Mouse (Mus musculus) megakaryocyte progenitor cell, adult 5-6 weeks (primary cell): ENCODE data around the gene Emid1. TPM values are rescaled to one million over a fixed set of nuclear protein-coding genes. Genes with fewer than 3 reads are reported as not detected.

Experiments
- ATAC-seq: replicated peaks from 2 replicates; pipeline ENCODE4 v1.8.0; 2016; ENCODE audit warnings: mild to moderate bottlenecking, moderate TSS enrichment, inconsistent platforms; ENCODE audit not compliant: poor library complexity
- total RNA-seq, 2 experiments: library from RNA; stranded (forward) in 1 of 2; stranded (reverse) in 1 of 2; fragments of 157-497, 149-512 nt in 1 of 2; fragments of 200-1000 nt in 1 of 2; gene quantifications; 2 replicates each; pipeline versions ENCODE4 v1.2.3 to v1.2.4; 2015 to 2017

Emid1 gene
- 3.5 and 5.5 TPM in 2 replicates for total RNA-seq (2015)
- 5.2 and 5.5 TPM in 2 replicates for total RNA-seq (2017)

DNA sequence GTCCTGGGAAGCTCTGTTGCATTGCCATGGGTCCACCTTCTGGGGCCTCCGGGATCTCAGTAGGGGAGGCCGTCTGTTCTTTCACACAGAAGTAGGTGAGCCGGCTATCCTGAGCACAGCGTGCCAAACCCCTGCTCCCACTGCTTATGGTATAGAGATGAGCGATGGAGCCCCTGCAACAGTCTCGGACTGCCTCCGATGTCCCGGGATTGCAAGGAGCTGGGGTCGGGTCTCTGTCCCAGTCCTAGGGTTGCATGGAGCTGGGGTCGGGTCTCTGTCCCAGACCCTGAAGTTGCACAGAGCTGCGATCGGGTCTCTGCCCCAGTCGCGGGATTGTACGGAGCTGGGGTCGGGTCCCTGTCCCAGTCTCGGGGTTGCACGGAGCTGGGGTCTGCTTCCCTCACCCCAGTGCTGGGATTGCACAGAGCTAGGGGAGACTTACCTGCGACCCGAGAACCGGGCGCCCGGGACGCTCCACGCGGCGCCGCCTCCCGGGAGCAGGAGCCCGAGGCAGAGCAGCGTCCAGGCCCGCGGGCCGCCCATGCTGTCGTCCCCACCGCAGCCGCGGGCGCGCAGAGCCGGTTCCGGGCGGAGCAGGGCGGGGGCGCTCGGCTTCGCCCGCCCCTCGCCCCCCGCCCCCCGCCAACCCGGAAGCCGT is at the start of gene Emid1:
Emid1 (minus strand) TSS at position 578 of the 658 bp plus-strand sequence.
- ATAC-seq = 0 out of 2 replicates have a peak, but pooled peaks have one; percentile 35

DNA sequence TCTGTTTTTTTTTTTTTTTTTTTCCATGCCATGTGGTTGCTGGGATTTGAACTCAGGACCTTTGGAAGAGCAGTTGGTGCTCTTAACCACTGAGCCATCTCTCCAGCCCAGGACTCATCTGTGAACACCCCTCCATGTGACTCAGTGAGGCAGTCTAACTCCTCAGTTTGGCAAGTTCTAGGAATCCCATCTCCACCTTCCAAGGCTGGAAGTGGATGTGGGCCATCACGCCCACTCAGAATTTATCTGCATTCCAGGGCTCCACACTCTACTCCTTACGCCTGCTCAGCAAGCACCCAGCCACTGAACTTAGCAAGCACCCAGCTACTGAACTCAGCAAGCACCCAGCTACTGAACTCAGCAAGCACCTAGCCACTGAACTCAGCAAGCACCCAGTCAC is 47.8 kb upstream of the Emid1 start:
- ATAC-seq = no peak

DNA sequence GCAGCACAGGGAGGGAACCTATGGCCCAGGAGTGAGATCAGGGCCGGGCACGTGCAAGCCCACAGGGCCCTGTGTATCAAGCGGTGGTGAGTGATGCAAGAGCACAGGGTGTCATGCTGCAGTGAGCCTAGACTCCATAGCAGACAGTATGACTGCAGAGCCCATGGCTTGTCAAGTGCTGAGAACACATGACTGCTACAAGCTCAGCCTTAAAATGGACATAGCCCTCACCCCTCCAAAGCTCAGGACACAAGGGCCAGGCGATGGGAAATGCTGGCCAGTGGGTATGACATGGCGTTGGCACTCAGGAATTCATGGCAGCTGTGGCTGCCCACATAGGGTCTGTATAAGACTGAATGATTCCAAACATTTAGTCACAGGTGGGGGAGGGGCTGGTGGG is 45.0 kb upstream of the Emid1 start:
- ATAC-seq = peak; percentile 37; the same call in 1 of the 2 replicates

DNA sequence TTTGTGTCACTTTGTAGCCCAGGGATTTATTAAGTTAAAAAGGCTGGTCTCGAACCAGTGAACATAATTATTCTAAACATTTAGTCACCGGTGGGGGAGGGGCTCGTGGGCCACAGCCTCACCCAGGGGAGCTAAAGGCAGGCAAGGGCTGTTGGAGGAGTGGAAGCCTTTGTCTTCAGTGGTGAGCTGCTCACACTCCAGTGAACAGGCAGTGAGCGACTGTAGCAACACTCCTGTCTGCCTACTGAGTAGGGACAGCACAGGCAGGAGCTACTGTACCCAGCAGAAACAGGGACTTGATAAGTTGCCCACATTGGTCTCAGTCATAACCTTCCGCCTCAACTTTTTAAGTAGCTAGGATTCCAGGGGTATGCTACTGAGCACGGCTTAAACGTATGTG is 44.5 kb upstream of the Emid1 start:
- no peak for ATAC-seq

DNA sequence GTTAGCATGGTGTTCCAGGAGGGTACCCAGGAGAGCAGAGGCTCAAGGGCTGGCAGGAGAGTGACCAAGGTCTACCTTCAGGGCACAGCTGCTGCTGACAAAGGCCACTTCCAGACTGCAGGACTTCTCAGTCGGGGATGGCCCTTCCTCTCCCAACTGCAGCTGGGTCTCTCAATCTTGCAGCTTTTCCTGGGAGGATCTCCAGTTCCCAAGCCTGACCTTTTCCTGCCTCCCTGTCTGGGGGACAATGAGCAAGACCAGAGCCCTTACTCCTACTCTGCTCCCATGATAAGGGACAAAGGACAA is 41.5 kb upstream of the Emid1 start:
- ATAC-seq = no peak

DNA sequence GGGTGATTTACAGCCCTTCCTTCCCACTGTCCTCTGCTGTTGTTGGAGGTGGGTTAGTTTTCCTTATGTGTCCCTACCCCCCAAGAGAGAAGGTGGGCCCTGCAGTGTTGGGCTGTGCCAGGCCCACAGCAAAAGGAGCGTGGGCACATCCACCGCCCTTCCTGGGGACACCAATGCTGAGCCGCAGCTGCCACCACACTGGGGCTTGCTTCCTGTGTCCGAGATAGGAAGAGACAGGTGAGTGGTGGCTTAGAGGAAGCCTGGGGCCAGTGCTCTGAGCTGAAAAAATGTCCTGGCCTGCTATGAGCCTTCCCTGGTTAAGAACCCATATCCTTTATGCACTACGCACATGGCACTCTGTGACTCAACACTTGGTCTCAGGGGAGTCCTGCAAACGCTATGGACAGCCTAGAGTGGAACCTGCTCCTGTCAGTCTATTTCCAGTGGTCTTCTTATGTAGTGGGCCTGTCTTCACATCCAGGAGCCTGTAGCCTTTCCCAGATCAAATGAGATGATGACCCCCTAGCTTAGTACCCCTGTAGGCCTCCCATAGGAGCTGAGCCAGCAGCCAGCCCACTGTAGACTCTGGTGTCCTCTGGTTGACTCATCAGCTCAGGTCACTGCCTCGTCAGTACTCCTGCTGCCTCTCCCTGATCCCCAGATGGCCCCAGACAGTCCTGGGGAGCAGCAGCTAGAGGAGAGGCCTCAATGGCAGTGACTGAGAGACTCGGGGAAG is 41.0 kb upstream of the Emid1 start:
- no peak for ATAC-seq

DNA sequence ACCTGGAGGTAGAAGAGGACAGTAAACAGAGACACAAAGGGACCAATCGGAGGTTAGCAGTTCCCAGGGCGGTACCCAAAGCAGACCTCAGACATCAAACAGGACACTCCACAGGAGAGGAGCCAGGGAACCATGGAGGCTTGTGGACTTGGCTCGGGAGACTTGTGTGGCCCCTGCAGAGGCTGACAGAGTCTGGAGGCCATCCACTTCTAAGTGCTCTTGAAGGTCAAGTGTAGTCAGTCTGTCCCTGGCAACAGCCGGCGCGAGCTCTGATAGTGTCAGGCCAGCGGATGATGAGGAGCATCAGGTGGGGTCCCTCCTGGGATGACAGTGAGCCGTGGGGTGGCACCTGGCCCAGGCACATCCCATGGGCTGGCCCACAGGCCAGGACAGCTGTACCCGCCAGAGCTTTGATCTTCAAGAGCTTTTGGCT is 40.0 kb upstream of the Emid1 start:
- no peak for ATAC-seq

DNA sequence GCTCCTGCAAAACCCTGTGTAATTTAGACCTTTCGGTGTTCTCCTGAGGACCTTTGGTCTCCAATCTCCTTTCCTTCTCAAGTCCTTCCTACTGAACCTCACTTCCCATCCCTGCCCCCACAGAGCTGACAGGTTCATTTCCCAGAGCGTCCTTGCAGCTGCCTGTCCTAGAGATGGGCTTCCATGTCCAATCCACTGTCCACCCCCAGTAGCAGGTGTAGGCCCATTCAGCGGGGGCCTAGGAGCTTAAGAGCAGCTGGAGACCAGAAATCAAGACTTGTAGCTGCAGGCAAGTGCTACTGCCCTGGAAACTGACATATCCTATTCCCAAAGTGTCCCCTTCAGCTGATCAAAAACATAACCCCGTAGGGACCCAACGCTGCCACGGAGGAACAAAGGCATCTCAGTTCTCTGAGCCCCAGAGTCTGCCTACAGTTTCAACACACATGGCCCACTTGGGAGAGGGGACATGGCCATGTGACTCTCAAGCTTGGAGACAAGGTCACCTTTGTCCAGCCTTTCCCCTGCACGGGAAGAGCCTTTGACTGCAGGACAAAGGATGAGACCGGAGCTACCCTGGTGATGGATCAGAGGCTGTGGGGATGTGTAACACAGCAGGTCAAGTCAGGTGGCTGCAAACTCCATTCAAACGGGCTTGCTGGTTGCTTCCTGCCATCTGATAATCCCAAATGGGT is 37.3 kb upstream of the Emid1 start:
- no peak for ATAC-seq

DNA sequence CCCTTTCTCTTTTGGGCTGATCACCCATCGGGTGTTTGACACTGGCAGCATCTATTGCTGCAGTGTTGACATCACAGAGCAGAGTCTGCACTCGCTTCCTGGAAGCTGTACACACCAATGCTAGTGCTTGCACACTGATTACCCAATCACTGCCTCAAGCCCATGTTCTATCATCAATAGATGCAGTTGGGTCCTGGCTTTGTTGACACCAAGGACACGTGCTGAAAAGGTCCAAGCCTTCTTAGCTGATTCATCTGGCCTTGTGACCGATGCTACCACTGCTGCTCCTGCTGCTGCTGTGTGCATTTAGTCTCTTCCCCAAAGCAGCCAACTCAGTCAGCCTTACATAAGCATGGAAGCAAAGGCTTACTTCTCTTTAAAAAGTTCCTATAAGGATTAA is 36.1 kb upstream of the Emid1 start:
- no peak for ATAC-seq

DNA sequence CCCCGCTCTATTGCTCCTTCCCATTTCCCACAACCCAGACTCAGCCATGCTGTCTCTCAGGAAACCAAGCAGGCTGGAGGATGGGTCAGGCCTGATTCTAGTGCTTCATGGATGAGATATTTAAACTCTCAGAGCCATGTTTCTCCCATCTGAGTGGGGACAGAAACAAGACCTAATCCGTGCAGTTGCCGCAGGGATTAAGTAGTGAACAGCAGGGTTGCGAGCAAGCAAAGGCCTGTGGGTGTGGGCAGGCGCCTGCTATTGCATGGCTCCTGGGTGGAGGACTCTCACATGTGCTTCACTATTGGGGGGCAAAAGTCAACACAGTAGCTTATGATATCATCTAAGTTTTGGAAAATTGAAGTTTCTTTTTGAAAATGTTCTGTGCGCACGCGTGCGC is 32.8 kb upstream of the Emid1 start:
- no peak for ATAC-seq

DNA sequence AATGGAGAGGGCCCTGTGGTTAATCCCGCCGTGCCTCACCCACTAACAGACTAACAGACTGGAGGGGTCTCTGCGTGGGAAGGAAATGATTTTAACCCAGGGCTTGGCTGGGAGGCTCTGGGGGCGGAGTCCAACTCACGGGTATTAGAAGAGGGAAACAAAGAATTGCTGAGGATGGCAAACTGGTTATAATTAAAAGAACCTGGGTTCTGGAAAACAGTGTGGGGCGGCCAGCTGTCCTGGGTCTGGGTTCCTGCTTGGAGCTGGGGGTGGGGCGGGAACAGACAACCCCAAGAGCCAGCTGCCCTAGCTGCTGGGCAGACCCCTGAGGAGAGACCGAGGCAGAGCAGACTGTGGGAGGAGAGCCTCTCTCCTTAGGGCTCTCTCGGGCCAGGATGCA is 32.2 kb upstream of the Emid1 start:
- ATAC-seq = no peak

DNA sequence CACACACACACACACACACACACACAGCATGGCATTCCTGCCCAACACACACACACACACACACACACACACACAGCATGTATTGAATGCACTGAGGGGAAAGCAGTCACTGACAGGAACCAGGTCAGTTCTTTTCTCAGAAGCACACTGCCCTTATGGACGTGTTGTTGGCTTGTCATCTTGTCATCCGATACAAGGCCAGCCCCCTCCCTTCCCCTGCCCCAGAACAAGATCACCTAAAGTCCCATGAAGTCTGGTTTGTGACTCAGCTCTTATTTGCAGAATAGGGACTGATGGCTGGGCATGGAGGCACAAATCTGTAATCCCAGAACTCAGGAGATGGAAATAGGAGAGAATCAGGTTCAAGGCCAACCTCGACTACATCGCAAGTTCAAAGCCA is 30.8 kb upstream of the Emid1 start:
- no peak for ATAC-seq

DNA sequence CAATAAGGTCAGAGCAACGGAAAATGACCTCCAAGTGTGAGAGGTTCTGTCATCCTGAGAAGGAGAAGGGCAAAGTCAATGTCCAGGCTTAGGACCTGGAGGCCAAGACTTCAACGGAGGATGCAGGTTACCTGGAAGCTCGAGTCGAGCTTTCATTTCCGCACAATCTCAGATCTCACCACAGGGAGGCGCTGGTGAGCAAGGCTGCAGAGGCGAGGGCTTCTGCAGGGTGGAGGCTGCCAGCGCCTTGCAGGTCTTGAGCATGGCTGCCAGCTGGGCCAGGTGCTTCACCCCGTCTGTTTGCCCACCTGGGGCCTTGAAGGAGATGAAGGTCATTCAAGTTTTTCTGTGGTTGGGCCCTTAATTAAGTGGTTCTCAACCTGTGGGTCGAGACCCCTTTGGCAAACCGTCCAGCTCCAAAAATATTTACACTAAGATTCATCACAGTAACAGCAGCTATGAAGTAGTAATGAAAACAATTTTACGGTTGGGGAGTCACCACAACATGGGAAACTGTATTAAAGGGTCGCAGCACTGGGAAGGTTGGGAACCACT is 29.9 kb upstream of the Emid1 start:
- peak; percentile 95 for ATAC-seq

DNA sequence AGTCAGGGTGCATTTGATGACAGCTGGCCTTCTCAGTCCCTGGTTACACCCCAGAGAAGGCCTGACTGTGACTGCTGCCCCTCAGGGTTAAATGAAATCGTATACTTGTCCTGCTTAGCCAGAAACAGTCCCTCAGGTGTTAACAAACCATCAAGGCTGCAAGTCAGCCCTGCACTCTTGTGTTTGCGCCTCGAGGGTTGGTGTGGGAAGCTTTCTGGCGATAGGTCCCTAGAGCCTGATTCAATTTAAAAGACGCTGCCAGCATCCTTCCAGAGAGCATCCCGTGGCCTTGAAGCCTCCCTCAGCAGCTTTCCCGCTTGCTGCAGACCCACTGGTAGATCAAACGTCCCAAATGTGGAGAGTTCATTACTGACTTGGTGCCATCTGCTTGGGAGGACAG is 27.3 kb upstream of the Emid1 start:
- ATAC-seq = no peak

DNA sequence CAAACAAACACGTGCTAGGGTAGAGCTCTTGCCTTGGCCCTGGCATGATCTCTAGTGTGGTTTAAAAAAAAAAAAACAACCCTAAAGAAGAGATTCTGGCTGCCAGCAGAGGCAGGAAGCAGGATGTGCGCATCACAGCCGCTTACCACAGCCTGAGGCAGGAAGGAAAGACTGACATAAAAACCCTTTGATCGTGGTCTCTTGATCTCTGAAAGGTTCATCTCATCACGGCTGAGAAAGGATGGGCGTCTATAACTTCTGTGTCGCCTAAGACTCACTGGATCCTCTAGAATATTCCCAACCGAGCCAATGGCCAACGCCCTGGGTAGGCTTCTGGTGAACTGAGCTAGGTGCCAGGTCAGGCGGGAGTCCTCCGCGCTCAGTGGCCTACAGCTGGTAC is 25.1 kb upstream of the Emid1 start:
- peak; percentile 65 for ATAC-seq

DNA sequence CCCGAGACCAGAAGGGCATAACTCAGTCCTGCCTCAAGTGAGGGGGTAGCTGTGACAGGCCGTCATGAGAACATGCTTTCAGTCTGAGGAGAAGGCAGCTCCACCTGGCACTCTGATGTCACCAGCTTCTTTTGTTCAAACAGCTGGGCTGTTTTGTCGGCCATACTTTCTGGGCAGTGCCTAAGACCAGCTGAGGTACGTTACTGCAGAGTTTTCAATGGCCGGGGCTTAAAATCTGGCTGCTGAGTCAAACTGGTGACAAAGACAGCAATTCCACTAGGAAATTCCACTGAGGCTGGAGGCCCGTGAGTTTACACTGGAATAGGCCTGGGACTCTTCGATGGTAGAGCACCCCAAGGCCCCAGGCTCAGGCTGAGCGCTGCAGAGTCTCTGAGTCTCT is 24.6 kb upstream of the Emid1 start:
- no peak for ATAC-seq

DNA sequence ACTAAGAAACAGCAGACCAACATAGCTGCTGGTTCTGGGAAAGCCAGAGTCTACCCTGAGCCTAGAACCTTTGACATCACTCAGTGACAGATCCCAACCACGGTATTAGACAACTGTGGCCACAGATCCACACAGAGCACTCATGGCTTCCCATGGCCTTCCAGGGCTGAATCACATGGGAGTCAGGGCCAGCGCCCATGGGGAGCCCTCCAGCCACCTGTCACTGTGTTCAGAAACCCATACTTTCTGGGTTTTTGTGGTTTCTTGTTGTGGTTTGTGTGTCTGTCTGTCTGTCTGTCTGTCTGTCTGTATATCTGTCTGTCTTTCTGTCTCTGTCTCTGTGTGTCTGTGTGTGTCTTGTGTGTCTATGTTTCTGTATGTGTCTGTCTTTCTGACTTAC is 23.8 kb upstream of the Emid1 start:
- no peak for ATAC-seq

DNA sequence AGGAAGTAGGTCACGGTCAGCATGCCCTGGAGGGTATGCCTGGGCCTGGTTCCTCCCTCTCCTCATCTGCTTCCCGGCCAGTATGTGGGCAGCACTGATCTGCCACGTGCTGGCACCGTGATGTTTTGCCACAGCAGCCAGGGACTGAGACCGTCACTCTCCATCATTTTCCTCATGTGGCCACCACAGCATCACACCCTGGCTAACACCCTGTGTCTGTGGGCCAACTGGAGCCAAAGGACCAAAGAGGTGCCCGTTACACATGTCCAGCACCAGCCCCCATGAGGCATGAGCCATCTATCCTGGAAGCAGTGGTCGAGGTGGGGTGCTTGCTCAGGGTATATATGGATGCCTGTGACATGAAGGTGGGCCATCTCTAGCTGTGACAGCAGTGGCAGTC is 23.1 kb upstream of the Emid1 start:
- ATAC-seq = no peak

DNA sequence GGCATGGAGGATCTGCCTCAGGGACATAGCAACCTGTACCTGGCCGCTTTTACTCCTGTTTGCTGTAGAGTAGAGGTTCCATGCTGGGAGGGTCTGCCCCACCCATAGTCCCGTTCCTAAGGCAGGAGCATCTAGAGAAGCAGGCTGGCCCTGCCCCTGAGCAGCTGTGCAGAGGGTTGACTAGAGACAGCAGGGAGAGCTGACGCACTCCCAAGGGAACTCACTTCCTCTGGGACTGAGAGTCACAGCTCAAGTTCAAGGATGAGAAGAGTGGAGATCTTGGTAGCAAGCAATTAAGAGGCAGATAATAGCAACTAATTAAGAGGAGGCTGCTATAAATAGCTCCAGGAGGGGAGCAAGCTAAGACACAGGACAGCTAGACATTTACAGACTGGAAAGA is 20.8 kb upstream of the Emid1 start:
- no peak for ATAC-seq

DNA sequence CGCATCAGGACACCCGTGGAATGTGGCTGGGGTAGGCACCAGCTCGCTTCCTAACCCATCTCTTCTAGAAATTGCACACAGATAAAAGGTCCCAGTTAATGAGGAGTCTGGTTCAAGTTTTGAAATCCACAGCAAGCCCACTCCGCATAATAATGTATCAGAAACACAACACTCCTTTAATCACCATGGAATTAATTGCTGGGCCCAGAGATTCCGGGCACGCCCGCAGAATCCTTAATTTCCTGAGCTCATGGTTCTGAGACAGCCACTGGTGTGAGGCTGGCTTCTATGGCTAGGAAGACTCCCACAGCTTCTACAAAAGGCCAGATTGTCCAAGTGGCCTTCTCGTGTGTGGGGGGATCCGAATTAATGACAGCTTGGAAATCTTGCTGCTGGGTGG is 15.3 kb upstream of the Emid1 start:
- ATAC-seq = no peak

DNA sequence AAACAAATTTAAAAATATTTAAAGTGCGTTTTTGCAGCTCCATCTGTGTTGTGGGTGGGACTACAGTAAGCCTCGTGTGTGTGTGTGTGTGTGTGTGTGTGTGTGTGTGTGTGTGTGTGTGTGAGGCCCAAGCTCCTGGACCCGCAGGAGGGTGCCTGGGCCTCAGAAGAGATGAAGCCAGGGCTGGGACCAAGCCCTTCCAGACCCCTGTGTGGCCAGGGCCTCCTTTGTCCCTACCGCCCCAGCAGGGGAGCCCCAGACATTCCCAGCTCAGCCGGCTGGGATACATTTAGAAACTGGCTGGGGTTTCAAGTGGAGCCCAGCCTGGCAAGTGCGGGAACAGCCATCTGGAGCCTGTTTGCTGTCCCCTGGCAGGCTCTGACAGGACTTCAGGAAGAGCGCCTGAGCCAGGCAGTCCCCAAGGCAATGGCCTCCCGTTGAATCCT is 13.4 kb upstream of the Emid1 start:
- ATAC-seq = no peak

DNA sequence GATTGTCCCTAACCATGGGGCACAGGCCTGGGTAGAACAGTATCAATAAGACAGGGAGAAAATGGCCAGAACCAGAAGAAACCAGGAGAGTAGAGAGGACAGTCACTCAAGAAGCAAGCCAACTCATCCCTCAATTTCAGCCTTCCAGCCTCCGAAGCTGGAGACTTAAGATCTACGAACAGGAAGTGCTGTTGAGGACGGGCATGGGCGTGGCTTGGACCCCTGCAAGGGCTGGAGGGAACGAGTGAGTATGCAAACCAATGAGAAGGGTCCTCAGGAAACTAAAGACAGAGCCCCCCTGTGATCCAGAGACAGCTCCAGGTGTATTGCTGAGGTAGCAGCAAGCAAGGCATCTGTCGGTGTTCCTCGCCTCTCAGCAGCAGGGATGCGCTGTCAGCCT is 12.3 kb upstream of the Emid1 start:
- ATAC-seq = no peak
